Mouse (Mus musculus): ENCODE results near the gene Gm10065. TPM values are rescaled to one million over a fixed set of nuclear protein-coding genes. Genes with fewer than 3 reads are reported as not detected.

The Gm10065 gene
- total and polyA plus RNA-seq, 3 experiments: not detected

GRCm38 (mm10) chr13:21440503-21441206, 38.6 kb downstream of the Gm10065 start, which contains the start of gene Pgbd1:
Pgbd1 (minus strand) TSS chr13:21441058.
- Histone ChIP-seq H3K4me1 (ENCODE audit: control insufficient read depth in 1 of 2, insufficient read depth in 2 of 2) (peaks cover 10 to 47% of the 10 kb centered on the region in 2 experiments; a peak in 3 of 4 replicates), H3K27ac (ENCODE audit: insufficient read depth, low read depth) (no peak within 1 kb of the TSS), H3K27me3 (replicated peaks) (no peaks in the 10 kb centered on the region), H3K9ac (ENCODE audit: insufficient read depth, low read depth) (peak within 1 kb of the TSS; percentile 46), H3K79me2 (replicated peaks; ENCODE audit: control insufficient read depth, extremely low read depth, insufficient read depth, poor library complexity, severe bottlenecking) (peaks cover 4% of the 10 kb centered on the region; the same call in 1 of the 2 replicates), H3K9me3 (replicated peaks; ENCODE audit: low read length) (no peaks in the 10 kb centered on the region), H3K36me3 (replicated peaks in 1 of 2; ENCODE audit: control insufficient read depth in 1 of 2, insufficient read depth in 1 of 2, low read length in 1 of 2) (peaks cover 20 to 30% of the 10 kb centered on the region in 2 experiments), H3K4me3 (replicated peaks in 1 of 3; ENCODE audit: low read depth in 2 of 3, low read length in 2 of 3, poor library complexity in 1 of 3) (peak within 1 kb of the TSS; percentile 61 to 66 (median 63)), H3K4me2 (ENCODE audit: insufficient read depth, low read depth, poor library complexity, severe bottlenecking) (peak within 1 kb of the TSS; percentile 53)
- peak; percentile 75 for DNase-seq (ENCODE audit: extremely low read depth)
- TF ChIP-seq ZNF384 (IDR thresholded peaks at IDR 0.05; ENCODE audit: low read depth, low read length) (peak; percentile 49; the same call in 1 of the 2 replicates), USF1 (IDR thresholded peaks at IDR 0.05; ENCODE audit: low read depth, low read length) (no peak), ELF1 (IDR thresholded peaks at IDR 0.05; ENCODE audit: low read depth, low read length) (peak; percentile 87), MEF2A (IDR thresholded peaks at IDR 0.05; ENCODE audit: borderline replicate concordance, low read depth, low read length) (peak; percentile 46), TCF12 (IDR thresholded peaks at IDR 0.05; ENCODE audit: low read depth, low read length) (peak; percentile 43), MXI1 (IDR thresholded peaks at IDR 0.05; ENCODE audit: low read depth, low read length) (peak; percentile 50; the same call in 1 of the 2 replicates), RCOR1 (conservative IDR thresholded peaks at IDR 0.05; ENCODE audit: low read depth, low read length) (0 out of 2 replicates have a peak, but pooled peaks have one; percentile 31), POLR2A (IDR thresholded peaks at IDR 0.05; ENCODE audit: low read depth, low read length) (peak; percentile 67), USF2 (conservative IDR thresholded peaks at IDR 0.05; ENCODE audit: low read depth, low read length) (no peak), ETS1 (conservative IDR thresholded peaks at IDR 0.05; ENCODE audit: low read depth, low read length) (no peak), JUND (conservative IDR thresholded peaks at IDR 0.05; ENCODE audit: low read depth, low read length) (no peak), SIN3A (IDR thresholded peaks at IDR 0.05; ENCODE audit: low read length) (peak; percentile 29), POLR2AphosphoS2 (IDR thresholded peaks at IDR 0.05; ENCODE audit: low read depth, low read length) (no peak), SMC3 (IDR thresholded peaks at IDR 0.05; ENCODE audit: low read depth, low read length) (peak; percentile 24; the same call in 1 of the 2 replicates), TBP (conservative IDR thresholded peaks at IDR 0.05; ENCODE audit: low read depth, low read length) (0 out of 2 replicates have a peak, but pooled peaks have one; percentile 32), MAZ (IDR thresholded peaks at IDR 0.05; ENCODE audit: low read depth, low read length) (peak; percentile 78; the same call in 1 of the 2 replicates), MAX (IDR thresholded peaks at IDR 0.05; ENCODE audit: low read length) (peak; percentile 34; the same call in 1 of the 2 replicates), RAD21 (IDR thresholded peaks at IDR 0.05; ENCODE audit: low read depth, low read length) (peak; percentile 20), NELFE (IDR thresholded peaks at IDR 0.05; ENCODE audit: low read depth, low read length) (peak; percentile 55), KAT2A (IDR thresholded peaks at IDR 0.05; ENCODE audit: insufficient replicate concordance, low read length) (0 out of 2 replicates have a peak, but pooled peaks have one; percentile 45), E2F4 (IDR thresholded peaks at IDR 0.05; ENCODE audit: insufficient replicate concordance, low read depth, low read length) (no peak), CHD1 (IDR thresholded peaks at IDR 0.05; ENCODE audit: low read depth, low read length) (0 out of 2 replicates have a peak, but pooled peaks have one; percentile 37), HCFC1 (IDR thresholded peaks at IDR 0.05; ENCODE audit: low read depth, low read length) (peak; percentile 82), CTCF (conservative IDR thresholded peaks at IDR 0.05 in 1 of 2, IDR thresholded peaks at IDR 0.05 in 1 of 2; ENCODE audit: low read depth in 2 of 2, low read length in 2 of 2) (peak in 1 of 2 experiments; percentile 46; a peak in 2 of 4 replicates), BHLHE40 (IDR thresholded peaks at IDR 0.05; ENCODE audit: low read depth, low read length) (0 out of 2 replicates have a peak, but pooled peaks have one; percentile 7), CHD2 (IDR thresholded peaks at IDR 0.05; ENCODE audit: low read length) (no peak), ZC3H11A (IDR thresholded peaks at IDR 0.05; ENCODE audit: low read depth, low read length) (no peak), IRF4 (IDR thresholded peaks at IDR 0.05; ENCODE audit: low read depth, low read length) (peak; percentile 66), ZMIZ1 (IDR thresholded peaks at IDR 0.05; ENCODE audit: low read depth, low read length) (peak; percentile 39; the same call in 1 of the 2 replicates)
- dilution Hi-C loops (cut with MboI; ENCODE audit: extremely low pct_ligation_motif_present, extremely low pct_unique_long_range_greater_than_20kb, low sequenced_read_pairs) (no loop called here), in situ Hi-C loops (cut with MboI; ENCODE audit: low pct_ligation_motif_present, low pct_unique_long_range_greater_than_20kb, low sequenced_read_pairs) (no loop called here)
